Mouse (Mus musculus) ES-CJ7 (cell line): Measurements from ENCODE around the gene Gm2888.
A peak's percentile ranks its signal among the peaks of the same experiment; 100 is the strongest.
"Not testable (repeated sequence)": the region's sequence is repeated elsewhere in the genome, so short reads cannot be mapped to it uniquely, and the experiment has no call there.

Experiments used
- DNase-seq: peaks from one replicate; pipeline ENCODE4 v3.0.0; 2011; ENCODE audit warnings: low read depth, low spot score

Gm2888 gene

GRCm38 (mm10) chr14:3029702-3030101 lies at the start of gene Gm2888:
TSS of gene Gm2888 (plus strand) at chr14:3030002.
- not testable (repeated sequence) for DNase-seq

GRCm38 (mm10) chr14:3048727-3049512 lies 19.1 kb downstream of the Gm2888 start, which contains the start of gene Gm2897:
TSS of gene Gm2897 (plus strand) at chr14:3049285.
- DNase-seq, result peak; percentile 2

- DNase-seq, result peak; percentile 2
Observed at GRCm38 (mm10) chr14:3049513-3049800, 19.7 kb downstream of the Gm2888 start.

- not testable (repeated sequence) for DNase-seq
Observed at GRCm38 (mm10) chr14:3050087-3050486, 20.3 kb downstream of the Gm2888 start.
